In genomic region chr16:4652707-4653416, GRCm38 (mm10) we compare ENCODE assay signal across 11 mouse cellular contexts. TPM values are rescaled to one million over a fixed set of nuclear protein-coding genes. Genes with fewer than 3 reads are reported as not detected.
DNase-seq lines count a peak whose midpoint lies in the region; ATAC-seq and TF ChIP-seq lines count a peak whose summit lies in the region.
"Had no signal": no experiment of that assay in that cellular context is flagged by ENCODE, and none has a peak within 500 bp of the region (broad histone marks: within the 10 kb centered on the region; RNA-seq: fewer than 3 reads in every experiment).

No protein-coding gene starts in this region.

- no peak overlapping the region for H3K4me2 ChIP-seq in stomach, embryonic 16.5 days (ENCODE audit: low read depth, low read length)
- H3K4me2 ChIP-seq: liver, embryonic 13.5 days; neural tube, embryonic 12.5 days had no signal

- H3K36me3 ChIP-seq in stomach, embryonic 16.5 days (ENCODE audit: control insufficient read depth, insufficient read depth, low read length) = 0 out of 2 replicates have a peak, but pooled peaks cover 12% of the 10 kb centered on the region

- H3K27ac ChIP-seq in embryonic fibroblast, embryonic 13.5 days (ENCODE audit: insufficient read depth, low read length) = peak overlapping the region; percentile 70
- H3K27ac ChIP-seq in stomach, embryonic 16.5 days (ENCODE audit: low read length) = no peak overlapping the region
- H3K27ac ChIP-seq: liver, embryonic 13.5 days; neural tube, embryonic 12.5 days had no signal

- no peaks in the 10 kb centered on the region for H3K27me3 ChIP-seq in stomach, embryonic 16.5 days (ENCODE audit: control insufficient read depth, insufficient read depth, low read length)
- H3K27me3 ChIP-seq: liver, embryonic 13.5 days; neural tube, embryonic 12.5 days had no signal

- no peak for TF ChIP-seq CTCF in embryonic fibroblast, embryonic 13.5 days (IDR thresholded peaks at IDR 0.05; ENCODE audit: borderline replicate concordance, insufficient read depth, low read length)

- WGBS in stomach, embryonic 16.5 days = 60% methylated on average over 4 of the region's 4 CpGs

- H3K9me3 ChIP-seq in stomach, embryonic 16.5 days (replicated peaks; ENCODE audit: control insufficient read depth, low read length) = no peaks in the 10 kb centered on the region
- H3K9me3 ChIP-seq: liver, embryonic 13.5 days; neural tube, embryonic 12.5 days had no signal

- H3K4me1 ChIP-seq in embryonic fibroblast, embryonic 13.5 days (ENCODE audit: control insufficient read depth, insufficient read depth, low read length) = peaks cover 33% of the 10 kb centered on the region
- peaks cover 20% of the 10 kb centered on the region for H3K4me1 ChIP-seq in stomach, embryonic 16.5 days (ENCODE audit: control insufficient read depth, insufficient read depth, low read length)

- no peak for TF ChIP-seq POLR2A in embryonic fibroblast, embryonic 13.5 days (IDR thresholded peaks at IDR 0.05; ENCODE audit: low read depth, low read length)

- H3K9ac ChIP-seq in stomach, embryonic 16.5 days (ENCODE audit: low read length) = no peak overlapping the region
- H3K9ac ChIP-seq: liver, embryonic 13.5 days; neural tube, embryonic 12.5 days had no signal

- no peak overlapping the region for H3K4me3 ChIP-seq in embryonic fibroblast, embryonic 13.5 days (ENCODE audit: insufficient read depth, low read length)
- H3K4me3 ChIP-seq in stomach, embryonic 16.5 days (replicated peaks; ENCODE audit: low read length) = no peak overlapping the region
- H3K4me3 ChIP-seq: liver, embryonic 13.5 days; neural tube, embryonic 12.5 days had no signal

- intact Hi-C loops in gastrocnemius, postnatal 36 days (cut with DNase I) = no loop called here

- peak; percentile 61 for DNase-seq in gastrocnemius, adult 18-20 months (ENCODE audit: low spot score)
- DNase-seq in gastrocnemius, postnatal 36 days = no peak
- peak; percentile 55 for DNase-seq in lung, postnatal 25 days (ENCODE audit: low spot score)
- DNase-seq in lung, postnatal 14 days = no peak
- DNase-seq in spleen, postnatal 36 days (ENCODE audit: low spot score in 2 of 2) = no peak
- no peak for DNase-seq in frontal cortex, postnatal 14 days (ENCODE audit: low spot score in 2 of 2)
- DNase-seq: liver, embryonic 13.5 days had no signal

- ATAC-seq in stomach, embryonic 16.5 days (ENCODE audit: insufficient read depth, low FRiP score) = 0 out of 2 replicates have a peak, but pooled peaks have one; percentile 21
- ATAC-seq: CD4-positive, CD25-positive, alpha-beta regulatory T cell, adult 4 months had no signal

RNA-seq across cellular contexts. Expression of gene Dnaja3, which starts 13.1 kb away (rescaled TPM):
- total RNA-seq in gastrocnemius, adult 18-20 months (2021) = 100 to 1,000 TPM in 1 of 2 experiments, 10 to 100 TPM in 1; 91.1 to 101 TPM
- 10 to 100 TPM; 90.1 TPM for total RNA-seq in gastrocnemius, postnatal 36 days (2021)
- polyA plus RNA-seq in embryonic fibroblast, embryonic 13.5 days (2011; ENCODE audit: insufficient read length, low read depth, missing spikeins) = 39.7 and 47.6 TPM in 2 replicates
- 73.1 and 76.6 TPM in 2 replicates for polyA plus RNA-seq in stomach, embryonic 16.5 days (2015; fragmentation: Nextera tagmentation; extraction: Ambion mirVana)

RNA-seq across cellular contexts. Expression of gene Vasn, which starts 13.1 kb away (rescaled TPM):
- total RNA-seq in gastrocnemius, adult 18-20 months (2021) = 1 to 10 TPM; 4.1 to 5.0 TPM
- 1 to 10 TPM; 3.8 to 4.0 TPM for total RNA-seq in gastrocnemius, postnatal 36 days (2021)
- polyA plus RNA-seq in embryonic fibroblast, embryonic 13.5 days (2011; ENCODE audit: insufficient read length, low read depth, missing spikeins) = 72.1 and 79.5 TPM in 2 replicates
- polyA plus RNA-seq in stomach, embryonic 16.5 days (2015; fragmentation: Nextera tagmentation; extraction: Ambion mirVana) = 18.3 and 18.4 TPM in 2 replicates

RNA-seq across cellular contexts. Expression of gene Coro7, which starts 26.7 kb away (rescaled TPM):
- total RNA-seq in gastrocnemius, adult 18-20 months (2021) = 10 to 100 TPM; 13.9 to 14.4 TPM
- 10 to 100 TPM; 13.1 to 15.2 TPM for total RNA-seq in gastrocnemius, postnatal 36 days (2021)
- polyA plus RNA-seq in embryonic fibroblast, embryonic 13.5 days (2011; ENCODE audit: insufficient read length, low read depth, missing spikeins) = 17.7 and 23.3 TPM in 2 replicates
- 19.7 and 20.6 TPM in 2 replicates for polyA plus RNA-seq in stomach, embryonic 16.5 days (2015; fragmentation: Nextera tagmentation; extraction: Ambion mirVana)

RNA-seq across cellular contexts. Expression of gene Pam16, which starts 28.1 kb away (rescaled TPM):
- total RNA-seq in gastrocnemius, adult 18-20 months (2021) = 100 to 1,000 TPM; 108 to 113 TPM
- total RNA-seq in gastrocnemius, postnatal 36 days (2021) = 10 to 100 TPM; 87.0 to 91.6 TPM
- 30.5 and 33.1 TPM in 2 replicates for polyA plus RNA-seq in embryonic fibroblast, embryonic 13.5 days (2011; ENCODE audit: insufficient read length, low read depth, missing spikeins)
- polyA plus RNA-seq in stomach, embryonic 16.5 days (2015; fragmentation: Nextera tagmentation; extraction: Ambion mirVana) = 47.9 and 75.3 TPM in 2 replicates

RNA-seq across cellular contexts. Expression of gene Glis2, which starts 58.3 kb away (rescaled TPM):
- total RNA-seq in gastrocnemius, adult 18-20 months (2021) = 1 to 10 TPM; 4.0 to 7.3 TPM
- total RNA-seq in gastrocnemius, postnatal 36 days (2021) = 1 to 10 TPM; 5.9 to 7.0 TPM
- polyA plus RNA-seq in embryonic fibroblast, embryonic 13.5 days (2011; ENCODE audit: insufficient read length, low read depth, missing spikeins) = 52.2 and 64.0 TPM in 2 replicates
- 18.7 and 21.7 TPM in 2 replicates for polyA plus RNA-seq in stomach, embryonic 16.5 days (2015; fragmentation: Nextera tagmentation; extraction: Ambion mirVana)

Comparison
In these comparisons a context has a peak if more than half of its experiments do, and no peak if none do; other contexts are left out.
1. DNase-seq: peak in gastrocnemius, adult 18-20 months (single experiment) and lung, postnatal 25 days (single experiment); none in gastrocnemius, postnatal 36 days (0 of 2), lung, postnatal 14 days (single experiment), spleen, postnatal 36 days (0 of 2) and frontal cortex, postnatal 14 days (0 of 2).